ENCODE assay signal across 8 mouse cellular contexts in genomic region chr19:24476929-24477882, GRCm38 (mm10). TPM values are rescaled to one million over a fixed set of nuclear protein-coding genes. Genes with fewer than 3 reads are reported as not detected.
A peak's percentile ranks its signal among the peaks of the same experiment; 100 is the strongest.
DNase-seq lines count a peak whose midpoint lies in the region; ATAC-seq lines count a peak whose summit lies in the region.

Gene Fam122a (minus strand): TSS chr19:24477356.

- H3K27me3 ChIP-seq in heart, embryonic 14.5 days (ENCODE audit: control insufficient read depth, insufficient read depth, low read length), result no peaks in the 10 kb centered on the region
- H3K27me3 ChIP-seq in liver, embryonic 13.5 days, result no peaks in the 10 kb centered on the region
- H3K27me3 ChIP-seq in stomach, embryonic 16.5 days (ENCODE audit: control insufficient read depth, insufficient read depth, low read length), result no peaks in the 10 kb centered on the region

- H3K4me2 ChIP-seq in heart, embryonic 14.5 days (ENCODE audit: low read length), result peak within 1 kb of the TSS; percentile 66
- H3K4me2 ChIP-seq in liver, embryonic 13.5 days, result peak within 1 kb of the TSS; percentile 92
- peak within 1 kb of the TSS; percentile 90 for H3K4me2 ChIP-seq in stomach, embryonic 16.5 days (ENCODE audit: low read depth, low read length)

- WGBS in heart, embryonic 14.5 days, result under 1% methylated on average over 91 of the region's 92 CpGs
- WGBS in liver, embryonic 13.5 days (ENCODE audit: insufficient replicate concordance), result under 1% methylated on average over 74 of the region's 92 CpGs
- under 1% methylated on average over 92 of the region's 92 CpGs for WGBS in stomach, embryonic 16.5 days

- ATAC-seq in heart, embryonic 14.5 days (ENCODE audit: insufficient number of reproducible peaks, insufficient read depth, low FRiP score, low read depth), result peak; percentile 88
- ATAC-seq in liver, embryonic 13.5 days (ENCODE audit: low read depth), result peak; percentile 89
- peak; percentile 97 for ATAC-seq in stomach, embryonic 16.5 days (ENCODE audit: insufficient read depth, low FRiP score)

- peak within 1 kb of the TSS; percentile 85 for H3K9ac ChIP-seq in heart, embryonic 14.5 days (ENCODE audit: low read length)
- peak within 1 kb of the TSS; percentile 93 for H3K9ac ChIP-seq in liver, embryonic 13.5 days
- peak within 1 kb of the TSS; percentile 98 for H3K9ac ChIP-seq in stomach, embryonic 16.5 days (ENCODE audit: low read length)

- H3K4me1 ChIP-seq in brown adipose tissue, adult 24 weeks (ENCODE audit: control insufficient read depth, insufficient read depth, insufficient read length, low read length), result peaks cover 4% of the 10 kb centered on the region
- H3K4me1 ChIP-seq in heart, embryonic 14.5 days (ENCODE audit: control insufficient read depth in 2 of 2, insufficient read depth in 2 of 2, low read length in 2 of 2), result peaks cover 4 to 22% of the 10 kb centered on the region in 2 experiments
- peaks cover 30% of the 10 kb centered on the region for H3K4me1 ChIP-seq in liver, embryonic 13.5 days (replicated peaks)
- H3K4me1 ChIP-seq in stomach, embryonic 16.5 days (ENCODE audit: control insufficient read depth, insufficient read depth, low read length), result peaks cover 4% of the 10 kb centered on the region

- H3K27ac ChIP-seq in brown adipose tissue, adult 24 weeks (replicated peaks; ENCODE audit: low read depth, low read length), result peak within 1 kb of the TSS; percentile 82
- H3K27ac ChIP-seq in heart, embryonic 14.5 days (replicated peaks in 1 of 2; ENCODE audit: control insufficient read depth in 1 of 2, insufficient read depth in 1 of 2, low read depth in 2 of 2, low read length in 2 of 2), result peak within 1 kb of the TSS; percentile 93 to 97
- H3K27ac ChIP-seq in liver, embryonic 13.5 days, result peak within 1 kb of the TSS; percentile 95
- H3K27ac ChIP-seq in stomach, embryonic 16.5 days (ENCODE audit: low read length), result peak within 1 kb of the TSS; percentile 94

- peak; percentile 97 for DNase-seq in CD4-positive, CD25-positive, alpha-beta regulatory T cell, adult 2 months (ENCODE audit: low read depth, low spot score)
- DNase-seq in fibroblast of lung, adult 2 months (ENCODE audit: low read depth), result peak; percentile 75
- peak; percentile 95 for DNase-seq in kidney, postnatal 14 days
- DNase-seq in liver, embryonic 13.5 days, result peak; percentile 85
- peak; percentile 94 for DNase-seq in neural tube, embryonic 10.5 days (ENCODE audit: extremely low spot score, low spot score)

- H3K36me3 ChIP-seq in heart, embryonic 14.5 days (ENCODE audit: control insufficient read depth, insufficient read depth, low read length), result 0 out of 2 replicates have a peak, but pooled peaks cover 3% of the 10 kb centered on the region
- 0 out of 2 replicates have a peak, but pooled peaks cover 8% of the 10 kb centered on the region for H3K36me3 ChIP-seq in liver, embryonic 13.5 days
- H3K36me3 ChIP-seq in stomach, embryonic 16.5 days (ENCODE audit: control insufficient read depth, insufficient read depth, low read length), result 0 out of 2 replicates have a peak, but pooled peaks cover 4% of the 10 kb centered on the region

- H3K9me3 ChIP-seq in heart, embryonic 14.5 days (ENCODE audit: control insufficient read depth, low read length), result no peaks in the 10 kb centered on the region
- H3K9me3 ChIP-seq in liver, embryonic 13.5 days (replicated peaks), result no peaks in the 10 kb centered on the region
- no peaks in the 10 kb centered on the region for H3K9me3 ChIP-seq in stomach, embryonic 16.5 days (replicated peaks; ENCODE audit: control insufficient read depth, low read length)

- H3K4me3 ChIP-seq in brown adipose tissue, adult 24 weeks (ENCODE audit: insufficient read depth, low read depth, low read length), result peak within 1 kb of the TSS; percentile 91
- peak within 1 kb of the TSS; percentile 81 to 85 for H3K4me3 ChIP-seq in heart, embryonic 14.5 days (ENCODE audit: control insufficient read depth in 1 of 2, insufficient read depth in 1 of 2, low read depth in 1 of 2, low read length in 2 of 2)
- peak within 1 kb of the TSS; percentile 81 for H3K4me3 ChIP-seq in liver, embryonic 13.5 days (replicated peaks)
- H3K4me3 ChIP-seq in stomach, embryonic 16.5 days (replicated peaks; ENCODE audit: low read length), result peak within 1 kb of the TSS; percentile 69

RNA-seq across cellular contexts. Expression of gene Fam122a, which starts in this region (rescaled TPM):
- 13.0 and 23.3 TPM in 2 replicates for polyA plus RNA-seq in brown adipose tissue, adult 24 weeks (2012; ENCODE audit: insufficient read depth, insufficient read length, missing spikeins)
- 49.2 and 49.8 TPM in 2 replicates for polyA plus RNA-seq in heart, embryonic 14.5 days (2014; fragmentation: Nextera tagmentation; extraction: Ambion mirVana)
- 29.7 and 34.6 TPM in 2 replicates for polyA plus RNA-seq in liver, embryonic 13.5 days (2015; fragmentation: Nextera tagmentation; extraction: Ambion mirVana)
- polyA plus RNA-seq in stomach, embryonic 16.5 days (2015; fragmentation: Nextera tagmentation; extraction: Ambion mirVana), result 35.0 and 37.6 TPM in 2 replicates

Comparison
In these comparisons a context has a peak if more than half of its experiments do, and no peak if none do; other contexts are left out.
1. Peak in every context shown above with its lines: DNase-seq, ATAC-seq, H3K4me3 ChIP-seq and H3K27ac ChIP-seq.